Mouse (Mus musculus) R1 (cell line): ENCODE data around the gene Fam71e1.

Source experiments
- DNase-seq: peaks from one replicate; pipeline ENCODE4 v3.0.0-alpha.2; 2018; ENCODE audit warnings: low read depth, low spot score

Gene Fam71e1

GRCm38 (mm10) chr7:44497361-44498055, 1.1 kb downstream of the Fam71e1 start:
- peak; percentile 48 for DNase-seq

GRCm38 (mm10) chr7:44498922-44499321, 2.5 kb downstream of the Fam71e1 start:
- no peak for DNase-seq

GRCm38 (mm10) chr7:44500046-44500445, 3.7 kb downstream of the Fam71e1 start:
- DNase-seq: peak; percentile 34

GRCm38 (mm10) chr7:44501563-44502115, 5.3 kb downstream of the Fam71e1 start:
- peak; percentile 79 for DNase-seq

- DNase-seq: no peak
Measured at GRCm38 (mm10) chr7:44507491-44507890, 11.1 kb downstream of the Fam71e1 start.

- DNase-seq: peak; percentile 85
Measured at GRCm38 (mm10) chr7:44519240-44519913, 23.0 kb downstream of the Fam71e1 start.

- no peak for DNase-seq
Measured at GRCm38 (mm10) chr7:44520990-44521389, 24.6 kb downstream of the Fam71e1 start.

- peak; percentile 78 for DNase-seq
Measured at GRCm38 (mm10) chr7:44521710-44522109, 25.3 kb downstream of the Fam71e1 start.

GRCm38 (mm10) chr7:44523056-44523455, 26.7 kb downstream of the Fam71e1 start:
- no peak for DNase-seq

GRCm38 (mm10) chr7:44524502-44524901, 28.1 kb downstream of the Fam71e1 start, which contains the start of gene Mybpc2:
TSS of gene Mybpc2 (minus strand) at chr7:44524656.
- DNase-seq: peak; percentile 51

- DNase-seq: peak; percentile 94
Measured at GRCm38 (mm10) chr7:44525126-44525832, 28.9 kb downstream of the Fam71e1 start.

GRCm38 (mm10) chr7:44526414-44527154, 30.2 kb downstream of the Fam71e1 start:
- peak; percentile 58 for DNase-seq

- DNase-seq: peak; percentile 74
Measured at GRCm38 (mm10) chr7:44527483-44528398, 31.4 kb downstream of the Fam71e1 start.

GRCm38 (mm10) chr7:44529518-44529917, 33.1 kb downstream of the Fam71e1 start:
- no peak for DNase-seq

GRCm38 (mm10) chr7:44530507-44530906, 34.1 kb downstream of the Fam71e1 start:
- no peak for DNase-seq

- DNase-seq: no peak
Measured at GRCm38 (mm10) chr7:44531207-44531606, 34.8 kb downstream of the Fam71e1 start.

GRCm38 (mm10) chr7:44531946-44532732, 35.8 kb downstream of the Fam71e1 start, which contains the start of gene Spib:
TSS of gene Spib (minus strand) at chr7:44532071.
- DNase-seq: no peak

GRCm38 (mm10) chr7:44532918-44533745, 36.8 kb downstream of the Fam71e1 start:
- no peak for DNase-seq

GRCm38 (mm10) chr7:44533746-44534045, 37.3 kb downstream of the Fam71e1 start:
- DNase-seq: no peak
